Mouse (Mus musculus) thymus, adult 2 months (tissue): ENCODE data around the gene Gmpr.

ENCODE experiments used
- CTCF ChIP-seq: fragments of 200-500 bp; IDR thresholded peaks from 2 replicates; pipeline ENCODE4 v1.5.1; 2012; ENCODE audit warnings: mild to moderate bottlenecking, control low read depth, low read length, moderate library complexity, borderline replicate concordance; ENCODE audit not compliant: control insufficient read depth, poor library complexity, insufficient read depth; ENCODE audit errors: extremely low read depth
- POLR2A ChIP-seq: fragments of 200-500 bp; IDR thresholded peaks from 2 replicates; pipeline ENCODE4 v1.6.1; 2012; ENCODE audit warnings: mild to moderate bottlenecking, low read length, control low read depth, moderate library complexity; ENCODE audit not compliant: control insufficient read depth, poor library complexity, insufficient read depth; ENCODE audit errors: extremely low read depth

GRCm38 (mm10) chr13:45562011-45562410 is 54.8 kb downstream of the Gmpr start:
- TF ChIP-seq CTCF (no peak), POLR2A (no peak)
